Mouse (Mus musculus) heart, postnatal 0 days (tissue): ENCODE data around the gene Rabgap1l. TPM values are rescaled to one million over a fixed set of nuclear protein-coding genes. Genes with fewer than 3 reads are reported as not detected.
A peak's percentile ranks its signal among the peaks of the same experiment; 100 is the strongest.

Experiments used
- ATAC-seq: fragments of 200-750 bp; cut with Nextera tagmentation; 2 replicates; pipeline ENCODE4 v1.8.0; 2017; ENCODE audit warnings: low read depth, moderate number of reproducible peaks, moderate library complexity; ENCODE audit not compliant: insufficient read depth
- DNase-seq: peaks from one replicate; pipeline ENCODE4 v3.0.0-alpha.2; 2016; ENCODE audit warnings: low spot score
- H3K27ac ChIP-seq: fragments of 300-500 bp; sonication (generic); 2 replicates; pipeline ENCODE4 v1.5.1; 2014; ENCODE audit warnings: low read depth, mild to moderate bottlenecking
- H3K27me3 ChIP-seq: fragments of 300-500 bp; sonication (generic); 2 replicates; pipeline ENCODE4 v1.6.1; 2014; ENCODE audit warnings: low read length, mixed read lengths; ENCODE audit not compliant: control insufficient read depth, insufficient read depth
- H3K36me3 ChIP-seq: fragments of 300-500 bp; sonication (generic); replicated peaks from 2 replicates; pipeline ENCODE4 v1.6.1; 2014; ENCODE audit warnings: low read length, mixed read lengths; ENCODE audit not compliant: control insufficient read depth, insufficient read depth
- H3K4me1 ChIP-seq: fragments of 300-500 bp; sonication (generic); 2 replicates; pipeline ENCODE4 v1.6.1; 2014; ENCODE audit warnings: antibody characterized with exemption; ENCODE audit not compliant: control insufficient read depth, insufficient read depth
- H3K4me2 ChIP-seq: fragments of 300-500 bp; sonication (generic); 2 replicates; pipeline ENCODE4 v1.6.1; 2014; ENCODE audit warnings: low read depth, mild to moderate bottlenecking, low read length, moderate library complexity
- H3K4me3 ChIP-seq: fragments of 300-500 bp; sonication (generic); 2 replicates; pipeline ENCODE4 v1.5.1; 2014; ENCODE audit warnings: low read depth, low read length
- H3K9ac ChIP-seq: fragments of 300-500 bp; sonication (generic); replicated peaks from 2 replicates; pipeline ENCODE4 v1.6.1; 2014; ENCODE audit warnings: low read depth, low read length, mixed read lengths
- H3K9me3 ChIP-seq: fragments of 300-500 bp; sonication (generic); replicated peaks from 2 replicates; pipeline ENCODE4 v1.6.1; 2016; ENCODE audit warnings: low read length; ENCODE audit not compliant: control insufficient read depth
- CTCF ChIP-seq: IDR thresholded peaks from 2 replicates; pipeline ENCODE4 v1.5.1; 2016; ENCODE audit warnings: antibody characterized with exemption, control low read depth, low read depth
- EP300 ChIP-seq: IDR thresholded peaks from 2 replicates; pipeline ENCODE4 v1.6.1; 2016; ENCODE audit warnings: antibody characterized with exemption, low read depth
- WGBS: fragments of 180-500 bp; shearing (Covaris S2); extraction: QIAGEN DNeasy Blood & Tissue Kit; methylation state at CpG from one replicate; pipeline ENCODE4 v1.1.7; 2014; 5-methylcytosine and 5-hydroxymethylcytosine counted together
- polyA plus RNA-seq: library from polyadenylated mRNA; unstranded; fragments of >200 nt; fragmentation: Nextera tagmentation; extraction: Ambion mirVana; gene quantifications from 2 replicates; pipeline ENCODE4 v1.2.1, GENCODE M21; 2015
- total RNA-seq: library from RNA; depleted of rRNA; stranded (reverse); fragments of >200 nt; gene quantifications from 2 replicates; pipeline ENCODE4 v1.2.3, GENCODE M21; 2014; ENCODE audit warnings: low replicate concordance

The Rabgap1l gene
- total and polyA plus RNA-seq, 2 experiments from 2014 or later: 71.4 to 123 TPM

DNA sequence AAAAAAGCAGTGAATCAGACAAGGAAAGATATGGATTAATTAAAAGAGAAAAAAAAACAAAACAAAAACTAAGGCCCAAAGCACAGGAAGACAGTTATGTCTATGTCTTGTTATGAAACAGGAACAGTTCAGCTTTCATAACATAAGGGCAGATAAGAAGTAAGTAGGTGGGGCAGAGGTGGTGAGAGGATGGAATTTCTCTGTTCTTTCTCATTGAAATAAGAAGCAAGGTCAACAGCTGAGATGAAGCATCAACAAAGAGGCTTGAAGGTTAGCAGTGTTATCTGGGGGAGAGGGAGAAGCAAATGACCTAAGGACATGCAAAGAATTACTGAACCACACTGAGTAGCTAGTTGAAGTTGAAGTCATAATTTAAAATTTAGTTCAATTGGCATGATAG is 19.4 kb upstream of the Rabgap1l start:
- no peaks in the 10 kb centered on the region for H3K9me3 ChIP-seq
- no peaks in the 10 kb centered on the region; the same call in 1 of the 2 replicates for H3K4me1 ChIP-seq
- TF ChIP-seq CTCF (no peak), EP300 (peak; percentile 84)
- no peaks in the 10 kb centered on the region for H3K27me3 ChIP-seq
- peak overlapping the region; percentile 73 for H3K27ac ChIP-seq
- no peak overlapping the region for H3K4me2 ChIP-seq
- H3K36me3 ChIP-seq: no peaks in the 10 kb centered on the region
- ATAC-seq (peak; percentile 85), DNase-seq (peak; percentile 68)
- no peak overlapping the region for H3K9ac ChIP-seq
- no peak overlapping the region for H3K4me3 ChIP-seq

DNA sequence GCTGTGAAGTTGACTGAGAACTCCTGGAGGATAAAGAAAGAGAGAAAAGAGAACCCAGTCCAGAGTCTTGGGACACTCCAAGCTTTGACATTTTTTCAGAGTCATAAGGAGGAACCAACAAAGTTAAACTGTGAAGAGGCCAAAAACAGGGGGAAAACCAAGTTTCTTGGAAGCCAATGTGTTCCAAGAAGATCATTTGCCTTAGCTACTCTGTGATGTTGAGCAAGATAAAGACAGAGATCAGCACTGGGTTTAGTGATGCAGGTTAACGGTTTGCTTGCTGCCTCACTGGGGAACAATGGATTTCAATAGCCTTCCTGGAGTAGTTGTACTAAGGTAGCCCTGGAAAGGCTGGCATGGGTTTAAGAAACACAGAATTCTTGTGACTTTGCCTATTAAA is 18.9 kb upstream of the Rabgap1l start:
- no peak overlapping the region for H3K9ac ChIP-seq
- H3K27ac ChIP-seq: peak overlapping the region; percentile 54; the same call in 1 of the 2 replicates
- DNase-seq (no peak), ATAC-seq (no peak)
- no peak for TF ChIP-seq CTCF
- TF ChIP-seq EP300: no peak
- no peaks in the 10 kb centered on the region for H3K27me3 ChIP-seq
- H3K4me2 ChIP-seq: no peak overlapping the region
- no peaks in the 10 kb centered on the region for H3K36me3 ChIP-seq
- H3K9me3 ChIP-seq: no peaks in the 10 kb centered on the region
- H3K4me3 ChIP-seq: no peak overlapping the region
- no peaks in the 10 kb centered on the region; the same call in 1 of the 2 replicates for H3K4me1 ChIP-seq
- 81% methylated on average over 1 of the region's 1 CpGs for WGBS

DNA sequence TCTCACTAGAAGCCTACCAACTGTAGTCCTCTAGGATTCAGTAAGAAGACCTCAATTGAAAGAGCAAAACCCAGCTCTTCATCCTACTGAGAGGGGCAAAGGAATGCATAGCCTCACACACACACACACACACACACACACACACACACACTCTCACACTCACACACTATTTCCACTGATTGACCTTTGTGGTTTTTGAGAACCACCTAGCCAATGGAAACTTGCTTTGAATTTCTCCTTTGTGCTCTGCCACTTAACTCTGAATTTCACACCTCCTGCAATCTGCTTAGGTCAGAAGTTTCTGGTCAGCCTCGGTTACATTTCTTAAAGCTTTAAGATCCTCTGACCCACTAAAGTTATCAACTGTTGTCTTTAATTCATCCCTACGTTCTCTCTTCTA is 12.3 kb upstream of the Rabgap1l start:
- Histone ChIP-seq H3K27ac (no peak overlapping the region), H3K4me1 (no peaks in the 10 kb centered on the region), H3K27me3 (no peaks in the 10 kb centered on the region), H3K36me3 (no peaks in the 10 kb centered on the region), H3K4me3 (no peak overlapping the region), H3K9ac (no peak overlapping the region), H3K4me2 (no peak overlapping the region), H3K9me3 (no peaks in the 10 kb centered on the region)
- DNase-seq (no peak), ATAC-seq (no peak)
- TF ChIP-seq EP300: no peak
- no peak for TF ChIP-seq CTCF
- 37% methylated on average over 2 of the region's 2 CpGs for WGBS

DNA sequence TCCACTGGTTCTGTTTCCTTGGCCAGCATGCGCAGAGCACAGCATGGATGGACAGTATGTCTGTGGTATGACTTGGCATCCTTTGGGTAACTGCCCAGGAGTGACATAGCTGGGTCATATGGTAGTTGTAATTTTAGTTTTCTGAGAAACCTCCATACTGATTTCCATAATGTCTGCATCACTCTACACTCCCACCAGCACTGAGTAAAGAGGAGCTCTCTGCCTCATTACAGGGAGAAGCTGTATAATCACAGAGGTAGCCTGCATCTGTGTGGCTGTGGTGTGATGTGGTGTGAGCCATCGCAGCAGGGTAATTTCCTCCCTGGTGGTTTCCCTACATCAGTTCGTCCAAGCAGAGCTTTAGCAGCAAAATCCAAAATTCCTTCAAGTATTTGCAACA is 7.0 kb upstream of the Rabgap1l start:
- H3K27me3 ChIP-seq: no peaks in the 10 kb centered on the region
- ATAC-seq (no peak), DNase-seq (no peak)
- no peak for TF ChIP-seq EP300
- TF ChIP-seq CTCF: no peak
- WGBS: 77% methylated on average over 3 of the region's 3 CpGs
- H3K9ac ChIP-seq: no peak overlapping the region
- no peak overlapping the region for H3K4me3 ChIP-seq
- H3K4me2 ChIP-seq: no peak overlapping the region
- no peaks in the 10 kb centered on the region for H3K4me1 ChIP-seq
- no peaks in the 10 kb centered on the region for H3K36me3 ChIP-seq
- H3K27ac ChIP-seq: no peak overlapping the region
- no peaks in the 10 kb centered on the region; the same call in 1 of the 2 replicates for H3K9me3 ChIP-seq

DNA sequence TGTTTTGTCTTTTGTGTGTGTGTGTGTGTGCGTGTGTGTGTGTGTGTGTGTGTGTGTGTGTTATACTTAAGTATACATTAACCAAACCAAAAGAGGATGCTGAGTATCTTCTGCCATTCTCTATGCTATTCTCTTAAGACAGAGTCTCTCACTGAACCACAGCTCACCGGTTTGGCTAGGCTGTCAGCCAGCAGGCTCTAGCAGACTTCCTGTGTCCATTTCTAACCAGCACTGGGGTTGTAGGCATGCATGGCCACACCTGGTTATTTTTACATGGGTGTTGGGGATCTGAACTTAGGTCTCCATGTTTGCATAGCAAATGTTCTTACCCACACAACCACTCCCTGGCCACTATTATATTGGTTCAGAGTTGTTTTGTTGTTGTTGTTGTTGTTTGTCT is 2.0 kb upstream of the Rabgap1l start:
- WGBS: 69% methylated on average over 2 of the region's 2 CpGs
- DNase-seq: no peak
- H3K9ac ChIP-seq: no peak overlapping the region

More for the DNA sequence above, 2.0 kb upstream of the Rabgap1l start:
- Histone ChIP-seq H3K27ac (no peak overlapping the region), H3K27me3 (no peaks in the 10 kb centered on the region), H3K36me3 (no peaks in the 10 kb centered on the region), H3K9me3 (no peaks in the 10 kb centered on the region; the same call in 1 of the 2 replicates), H3K4me3 (no peak overlapping the region), H3K4me2 (no peak overlapping the region), H3K4me1 (0 out of 2 replicates have a peak, but pooled peaks cover 3% of the 10 kb centered on the region)
- no peak for TF ChIP-seq EP300
- TF ChIP-seq CTCF: no peak
- no peak for ATAC-seq
